Mouse (Mus musculus) G1E (cell line): ENCODE data around the gene Nxpe3. TPM values are rescaled to one million over a fixed set of nuclear protein-coding genes. Genes with fewer than 3 reads are reported as not detected.

ENCODE experiments used
- ATAC-seq: 2 replicates; pipeline ENCODE4 v1.8.0; 2016; ENCODE audit warnings: mild to moderate bottlenecking; ENCODE audit not compliant: insufficient number of reproducible peaks, poor library complexity, low FRiP score, severe bottlenecking; ENCODE audit errors: extremely low read depth
- DNase-seq: peaks from one replicate; pipeline ENCODE4 v3.0.0; 2012; ENCODE audit warnings: low spot score
- H3K27me3 ChIP-seq: 2 replicates; pipeline ENCODE4 v1.6.1; 2012; ENCODE audit warnings: mild to moderate bottlenecking, low read length, inconsistent platforms; ENCODE audit not compliant: insufficient read depth
- H3K36me3 ChIP-seq: replicated peaks from 2 replicates; pipeline ENCODE3; 2012; ENCODE audit warnings: mild to moderate bottlenecking, inconsistent platforms
- H3K4me1 ChIP-seq: 2 replicates; pipeline ENCODE4 v1.6.1; 2012; ENCODE audit warnings: low read depth, low read length, inconsistent platforms, mixed read lengths; ENCODE audit not compliant: insufficient read depth
- H3K4me3 ChIP-seq: 2 replicates; pipeline ENCODE4 v1.5.1; 2012; ENCODE audit warnings: low read depth, mild to moderate bottlenecking, inconsistent platforms, low read length, moderate library complexity, mixed read lengths
- H3K9me3 ChIP-seq: replicated peaks from 2 replicates; pipeline ENCODE4 v1.6.1; 2012; ENCODE audit warnings: inconsistent platforms
- CTCF ChIP-seq: IDR thresholded peaks from 2 replicates; pipeline ENCODE4 v1.5.1; 2012; ENCODE audit warnings: low read depth, low read length, inconsistent platforms, mixed read lengths
- GATA1 ChIP-seq: IDR thresholded peaks from 2 replicates; pipeline ENCODE4 v1.6.1; 2012; ENCODE audit warnings: borderline replicate concordance, low read length, inconsistent platforms, mixed read lengths
- GATA2 ChIP-seq: IDR thresholded peaks from 2 replicates; pipeline ENCODE4 v1.6.1; 2012; ENCODE audit warnings: low read depth, low read length, inconsistent platforms, borderline replicate concordance
- POLR2AphosphoS5 ChIP-seq: IDR thresholded peaks from 2 replicates; pipeline ENCODE4 v1.6.1; 2012; ENCODE audit warnings: low read depth, low read length, inconsistent platforms; ENCODE audit not compliant: insufficient replicate concordance
- TAL1 ChIP-seq: conservative IDR thresholded peaks from 2 replicates; pipeline ENCODE4 v1.6.1; 2012; ENCODE audit warnings: low read depth, low read length, inconsistent platforms, mixed read lengths
- polyA plus RNA-seq: library from polyadenylated mRNA; stranded (reverse); fragments of >175 nt; gene quantifications from 2 replicates; pipeline ENCODE4 v1.2.3, GENCODE M21; 2012
- total RNA-seq, 2 experiments: library from RNA; stranded (forward) in 1 of 2; stranded (reverse) in 1 of 2; fragments of 200-1000 nt in 1 of 2; fragments of >200 nt in 1 of 2; fragmentation: Nextera tagmentation in 1 of 2; gene quantifications; 2 replicates each; pipeline ENCODE4 v1.2.3; 2014 to 2017

The Nxpe3 gene
- total and polyA plus RNA-seq, 3 experiments, result 1.3 to 29.2 (median 13.3) TPM

- peaks cover 10% of the 10 kb centered on the region for H3K4me1 ChIP-seq
- ATAC-seq (no peak), DNase-seq (no peak)
- no peaks in the 10 kb centered on the region for H3K27me3 ChIP-seq
- H3K9me3 ChIP-seq, result no peaks in the 10 kb centered on the region
- no peak overlapping the region for H3K4me3 ChIP-seq
- H3K36me3 ChIP-seq, result peaks cover 27% of the 10 kb centered on the region
- TF ChIP-seq CTCF, result no peak
- TF ChIP-seq GATA1, result no peak
- TF ChIP-seq POLR2AphosphoS5, result no peak
- no peak for TF ChIP-seq TAL1
- no peak for TF ChIP-seq GATA2
Observed at GRCm38 (mm10) chr16:55835798-55836197, 59.3 kb downstream of the Nxpe3 start.

GRCm38 (mm10) chr16:55832617-55833016, 62.5 kb downstream of the Nxpe3 start:
- TF ChIP-seq POLR2AphosphoS5 (no peak), GATA2 (no peak), TAL1 (no peak), GATA1 (no peak), CTCF (no peak)
- Histone ChIP-seq H3K27me3 (no peaks in the 10 kb centered on the region), H3K36me3 (peaks cover 19% of the 10 kb centered on the region), H3K9me3 (no peaks in the 10 kb centered on the region), H3K4me1 (no peaks in the 10 kb centered on the region), H3K4me3 (no peak overlapping the region)
- no peak for ATAC-seq
- DNase-seq, result no peak

GRCm38 (mm10) chr16:55832040-55832439, 63.0 kb downstream of the Nxpe3 start:
- peaks cover 19% of the 10 kb centered on the region for H3K36me3 ChIP-seq
- no peak for ATAC-seq
- H3K9me3 ChIP-seq, result no peaks in the 10 kb centered on the region
- no peak overlapping the region for H3K4me3 ChIP-seq
- H3K4me1 ChIP-seq, result no peaks in the 10 kb centered on the region
- no peak for DNase-seq
- no peaks in the 10 kb centered on the region for H3K27me3 ChIP-seq
- TF ChIP-seq TAL1, result no peak
- no peak for TF ChIP-seq CTCF
- TF ChIP-seq GATA1, result no peak
- no peak for TF ChIP-seq GATA2
- TF ChIP-seq POLR2AphosphoS5, result no peak

GRCm38 (mm10) chr16:55831451-55831850, 63.6 kb downstream of the Nxpe3 start:
- Histone ChIP-seq H3K9me3 (no peaks in the 10 kb centered on the region), H3K4me3 (no peak overlapping the region), H3K27me3 (no peaks in the 10 kb centered on the region), H3K36me3 (peaks cover 18% of the 10 kb centered on the region), H3K4me1 (no peaks in the 10 kb centered on the region)
- DNase-seq (no peak), ATAC-seq (no peak)
- TF ChIP-seq GATA2 (no peak), POLR2AphosphoS5 (no peak), CTCF (no peak), TAL1 (no peak), GATA1 (no peak)

GRCm38 (mm10) chr16:55823398-55824155, 71.5 kb downstream of the Nxpe3 start:
- Histone ChIP-seq H3K4me1 (peaks cover 33% of the 10 kb centered on the region), H3K36me3 (peaks cover 13% of the 10 kb centered on the region), H3K27me3 (no peaks in the 10 kb centered on the region), H3K4me3 (no peak overlapping the region), H3K9me3 (no peaks in the 10 kb centered on the region)
- ATAC-seq (no peak), DNase-seq (no peak)
- TF ChIP-seq TAL1 (no peak), GATA1 (no peak), GATA2 (no peak), CTCF (no peak), POLR2AphosphoS5 (no peak)

- Histone ChIP-seq H3K27me3 (no peaks in the 10 kb centered on the region), H3K4me3 (peak overlapping the region; percentile 98; the same call in 1 of the 2 replicates), H3K4me1 (peaks cover 37% of the 10 kb centered on the region), H3K9me3 (no peaks in the 10 kb centered on the region), H3K36me3 (peaks cover 20% of the 10 kb centered on the region)
- DNase-seq, result no peak
- TF ChIP-seq GATA1 (no peak), GATA2 (no peak), POLR2AphosphoS5 (no peak), CTCF (no peak), TAL1 (no peak)
- no peak for ATAC-seq
Observed at GRCm38 (mm10) chr16:55822741-55823397, 72.2 kb downstream of the Nxpe3 start.
